Mouse (Mus musculus) ES-Bruce4 (cell line): ENCODE data around the gene Wdr35.

Experiments
- CTCF ChIP-seq: IDR thresholded peaks from one replicate; pipeline ENCODE4 v1.8.1; 2011; ENCODE audit warnings: low read depth, low read length
- EP300 ChIP-seq: IDR thresholded peaks from 2 replicates; pipeline ENCODE4 v1.6.1; 2011; ENCODE audit warnings: low read depth, low read length; ENCODE audit not compliant: insufficient read depth
- POLR2A ChIP-seq: IDR thresholded peaks from one replicate; pipeline ENCODE4 v1.8.1; 2011; ENCODE audit warnings: low read length; ENCODE audit not compliant: insufficient read depth

DNA sequence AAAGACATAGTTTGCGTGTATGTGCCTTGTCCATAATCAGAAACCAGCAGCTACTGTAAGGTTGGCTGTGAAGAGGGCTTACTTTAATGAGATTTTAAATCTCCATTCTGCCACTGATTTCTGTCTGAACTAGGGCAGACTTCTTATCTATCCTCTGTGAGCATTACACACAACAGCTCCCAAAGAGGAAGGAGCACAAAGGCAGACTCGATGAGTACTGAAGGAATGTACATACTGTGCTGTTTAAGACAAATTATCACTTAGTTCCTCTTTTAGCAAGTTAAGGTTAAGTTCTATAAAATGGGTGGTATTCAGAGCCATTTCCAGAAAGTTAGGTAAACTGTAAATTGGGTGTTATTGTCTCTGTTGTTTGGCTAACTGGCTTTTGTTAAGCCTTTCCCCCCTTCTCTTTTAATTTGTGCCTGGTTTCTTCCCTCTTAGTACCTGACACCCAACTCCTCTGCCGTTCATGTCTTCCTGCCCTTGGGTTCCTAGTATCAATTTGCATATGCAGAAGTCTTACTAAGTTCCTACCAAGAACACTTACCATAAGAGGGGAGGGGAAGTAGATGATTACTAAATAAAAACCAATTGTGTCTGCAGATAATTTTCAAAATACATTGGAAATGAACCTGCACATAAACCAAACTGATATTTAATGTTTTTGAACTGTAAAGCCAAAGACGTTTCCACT, 31.8 kb upstream of the Wdr35 start:
- TF ChIP-seq CTCF, result no peak
- TF ChIP-seq POLR2A, result no peak
- no peak for TF ChIP-seq EP300
